Mouse (Mus musculus) gastrocnemius, adult 2 months (tissue): ENCODE data around the gene Trim62. TPM values are rescaled to one million over a fixed set of nuclear protein-coding genes. Genes with fewer than 3 reads are reported as not detected.
"Not testable (repeated sequence)": the region's sequence is repeated elsewhere in the genome, so short reads cannot be mapped to it uniquely, and the experiment has no call there.

Source experiments
- DNase-seq: peaks from one replicate; pipeline ENCODE4 v3.0.0; 2022
- H3K27ac ChIP-seq: fragments of 200-600 bp; 2 replicates; pipeline ENCODE4 v1.8.1; 2022; ENCODE audit warnings: mild to moderate bottlenecking
- H3K4me3 ChIP-seq: fragments of 200-600 bp; 2 replicates; pipeline ENCODE4 v1.8.1; 2022; ENCODE audit warnings: mild to moderate bottlenecking, moderate library complexity
- CTCF ChIP-seq: fragments of 200-600 bp; IDR thresholded peaks from 2 replicates; pipeline ENCODE4 v1.8.1; 2022; ENCODE audit warnings: antibody characterized with exemption, mild to moderate bottlenecking, moderate library complexity
- intact Hi-C: fragments of 180-260 bp; cut with DNase I; formaldehyde crosslinking; loops from one replicate; pipeline ENCODE4 v1.15.1; 2025
- total RNA-seq, 2 experiments: library from RNA; stranded (reverse); gene quantifications; 2 replicates each; pipeline ENCODE4 v1.2.3; 2021

Trim62 gene
- total RNA-seq, 2 experiments from 2014 or later, result 0.50 to 0.74 TPM

GRCm38 (mm10) chr4:128858226-128858625, 25.2 kb upstream of the Trim62 start:
- not testable (repeated sequence) for H3K4me3 ChIP-seq, H3K27ac ChIP-seq
- peak; percentile 66 for TF ChIP-seq CTCF
- intact Hi-C loops, result loop anchor here (1.0 to 10.0 kb wide), 2 partner anchors 147 to 243 kb away; partner anchors contain the start of genes Tlr12 and Zscan20
- DNase-seq, result peak; percentile 64

- TF ChIP-seq CTCF, result peak; percentile 44
- intact Hi-C loops, result loop anchor here (1.0 to 10.0 kb wide), 2 partner anchors 148 to 244 kb away; partner anchors contain the start of genes Tlr12 and Zscan20
- no peak overlapping the region for H3K4me3 ChIP-seq
- DNase-seq, result no peak
- no peak overlapping the region for H3K27ac ChIP-seq
These were observed 24.5 kb upstream of the Trim62 start for GRCm38 (mm10) chr4:128858878-128859277.

DNA sequence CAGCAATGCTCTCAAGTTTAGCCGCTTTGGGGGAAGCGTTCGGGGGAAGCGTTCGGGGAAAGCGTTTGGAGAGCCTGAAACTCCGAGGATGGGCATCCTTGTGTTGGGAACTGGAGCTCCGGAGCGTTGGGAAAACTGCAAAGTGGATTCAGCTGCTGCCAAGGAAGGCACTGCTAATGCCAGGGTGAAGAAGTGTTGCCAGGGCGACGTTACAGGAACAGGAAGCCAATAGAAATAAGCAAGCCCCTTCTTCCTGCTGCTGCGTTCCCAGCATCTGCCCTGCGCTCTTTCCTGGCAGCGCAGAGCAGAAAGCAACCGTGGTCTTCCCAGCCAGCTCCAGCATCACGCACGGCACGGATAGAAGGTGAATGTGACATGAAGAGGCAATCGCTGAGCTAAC, 10.4 kb upstream of the Trim62 start:
- intact Hi-C loops, result no loop called here
- TF ChIP-seq CTCF, result no peak

GRCm38 (mm10) chr4:128874062-128874461, 9.3 kb upstream of the Trim62 start:
- intact Hi-C loops, result no loop called here
- TF ChIP-seq CTCF, result no peak
- no peak overlapping the region for H3K4me3 ChIP-seq
- no peak overlapping the region for H3K27ac ChIP-seq
- no peak for DNase-seq

More for the DNA sequence above, 10.4 kb upstream of the Trim62 start:
- Histone ChIP-seq H3K4me3 (no peak overlapping the region), H3K27ac (no peak overlapping the region)
- no peak for DNase-seq

GRCm38 (mm10) chr4:128875439-128875838, 7.9 kb upstream of the Trim62 start:
- no peak for TF ChIP-seq CTCF
- intact Hi-C loops, result no loop called here
- Histone ChIP-seq H3K27ac (no peak overlapping the region), H3K4me3 (no peak overlapping the region)
- DNase-seq, result no peak

GRCm38 (mm10) chr4:128877520-128877919, 5.9 kb upstream of the Trim62 start:
- DNase-seq, result no peak
- no peak overlapping the region for H3K4me3 ChIP-seq
- H3K27ac ChIP-seq, result no peak overlapping the region
- intact Hi-C loops, result no loop called here
- TF ChIP-seq CTCF, result no peak

GRCm38 (mm10) chr4:128878901-128879491, 4.4 kb upstream of the Trim62 start:
- intact Hi-C loops, result no loop called here
- H3K27ac ChIP-seq, result no peak overlapping the region
- TF ChIP-seq CTCF, result no peak

DNA sequence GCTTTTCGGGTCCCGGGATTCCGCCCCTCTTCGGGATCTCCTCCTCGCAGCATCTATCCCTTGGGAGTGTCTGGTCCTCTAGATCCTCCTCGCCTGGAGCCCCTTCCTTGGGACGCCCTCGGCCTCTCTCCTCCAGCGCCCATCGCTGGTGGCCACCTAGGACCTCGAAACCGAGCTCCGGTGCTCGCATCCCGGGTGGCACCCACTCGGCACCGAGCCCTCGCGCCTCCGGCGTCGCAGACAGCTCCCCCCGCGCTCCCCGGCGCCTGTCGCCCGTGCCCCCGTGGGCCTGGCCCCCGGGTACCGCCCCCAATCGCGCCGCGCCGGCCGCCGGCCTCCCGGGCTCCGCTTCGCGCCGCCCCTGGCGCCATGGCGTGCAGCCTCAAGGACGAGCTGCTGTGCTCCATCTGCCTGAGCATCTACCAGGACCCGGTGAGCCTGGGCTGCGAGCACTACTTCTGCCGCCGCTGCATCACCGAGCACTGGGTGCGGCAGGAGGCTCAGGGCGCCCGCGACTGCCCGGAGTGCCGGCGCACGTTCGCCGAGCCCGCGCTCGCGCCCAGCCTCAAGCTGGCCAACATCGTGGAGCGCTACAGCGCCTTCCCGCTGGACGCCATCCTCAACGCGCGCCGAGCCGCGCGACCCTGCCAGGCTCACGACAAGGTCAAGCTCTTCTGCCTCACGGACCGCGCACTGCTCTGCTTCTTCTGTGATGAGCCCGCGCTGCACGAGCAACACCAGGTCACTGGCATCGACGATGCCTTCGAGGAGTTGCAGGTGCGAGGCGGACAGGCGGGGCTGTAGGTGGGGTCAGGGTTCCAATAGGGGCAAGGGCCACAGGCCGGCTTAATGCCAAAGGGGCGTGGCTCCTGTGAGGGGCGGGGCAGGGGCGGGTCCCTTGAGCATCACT, 676 bp downstream of the Trim62 start:
- Histone ChIP-seq H3K4me3 (peak overlapping the region; percentile 71), H3K27ac (peak overlapping the region; percentile 78)
- intact Hi-C loops, result no loop called here
- no peak for TF ChIP-seq CTCF
- DNase-seq, result peak; percentile 58

More at GRCm38 (mm10) chr4:128878901-128879491, 4.4 kb upstream of the Trim62 start:
- DNase-seq, result no peak
- H3K4me3 ChIP-seq, result no peak overlapping the region

- DNase-seq, result no peak
- intact Hi-C loops, result no loop called here
- H3K27ac ChIP-seq, result no peak overlapping the region
- peak overlapping the region; percentile 71 for H3K4me3 ChIP-seq
- no peak for TF ChIP-seq CTCF
These were observed 1.3 kb downstream of the Trim62 start for GRCm38 (mm10) chr4:128884711-128885095.

DNA sequence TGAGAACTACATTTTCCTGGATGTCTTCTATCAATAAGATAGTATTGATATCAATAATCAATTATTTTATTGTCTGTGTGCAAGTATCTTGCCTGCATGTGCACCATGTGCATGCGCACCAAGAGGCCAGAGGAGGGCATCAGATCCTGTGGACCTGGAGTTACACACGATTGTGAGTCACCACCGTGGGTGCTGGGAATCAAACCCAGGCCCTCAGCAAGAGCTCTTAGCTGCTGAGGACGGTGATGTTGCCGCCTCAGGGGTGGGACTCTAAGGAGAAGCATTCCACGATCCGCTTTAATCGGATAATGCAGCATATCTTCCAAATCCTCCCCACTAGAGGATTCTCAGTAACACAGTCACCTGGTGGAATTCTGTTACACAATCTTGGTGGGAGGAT, 2.2 kb downstream of the Trim62 start:
- TF ChIP-seq CTCF, result no peak
- intact Hi-C loops, result no loop called here
- H3K27ac ChIP-seq, result no peak overlapping the region
- no peak overlapping the region for H3K4me3 ChIP-seq
- no peak for DNase-seq

DNA sequence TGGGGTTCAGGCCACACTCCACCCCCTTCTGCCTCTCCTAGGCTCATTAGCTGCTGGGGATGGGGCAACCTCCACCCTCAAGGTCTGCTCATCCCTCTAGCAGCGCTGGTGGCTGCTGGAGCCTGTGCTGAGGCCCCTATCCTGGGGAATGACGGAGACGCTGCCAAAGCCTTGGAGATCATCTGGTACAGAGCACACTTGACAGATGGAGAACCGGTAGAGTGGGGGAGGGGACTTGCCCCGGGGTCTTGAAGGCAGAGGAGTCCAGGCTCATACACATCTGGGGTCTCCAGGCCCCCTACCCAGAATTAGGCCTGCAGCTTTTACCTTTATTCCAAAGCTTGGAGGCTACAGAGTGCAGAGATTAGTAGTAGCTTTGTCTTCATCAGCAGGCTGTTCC, 3.2 kb downstream of the Trim62 start:
- TF ChIP-seq CTCF, result no peak
- H3K4me3 ChIP-seq, result no peak overlapping the region
- no peak overlapping the region for H3K27ac ChIP-seq
- DNase-seq, result no peak
- intact Hi-C loops, result no loop called here

- Histone ChIP-seq H3K4me3 (no peak overlapping the region), H3K27ac (no peak overlapping the region)
- intact Hi-C loops, result no loop called here
- no peak for DNase-seq
- no peak for TF ChIP-seq CTCF
These were observed 3.6 kb downstream of the Trim62 start for GRCm38 (mm10) chr4:128887026-128887425.

DNA sequence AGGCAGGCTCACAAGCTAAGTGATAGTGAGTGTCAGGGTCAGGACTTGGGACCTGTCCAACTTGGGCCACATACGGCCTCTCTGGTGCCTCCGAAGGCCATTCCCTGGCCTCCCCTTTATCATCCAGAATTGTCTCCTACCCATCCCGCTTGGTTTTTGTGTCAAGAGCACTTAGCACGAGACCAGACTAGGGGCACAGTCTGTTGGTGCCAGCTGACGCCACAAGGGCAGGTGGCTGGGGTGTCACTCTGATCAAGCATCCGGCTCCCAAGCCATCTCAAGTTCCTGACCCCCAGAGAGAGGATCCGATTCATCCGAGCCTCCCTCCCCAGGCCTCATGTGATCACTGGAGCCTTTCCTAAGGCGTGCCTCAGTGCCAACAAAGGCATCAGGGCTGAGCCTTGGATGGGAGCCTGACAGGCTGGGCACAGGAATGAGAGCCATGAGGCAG, 4.3 kb downstream of the Trim62 start:
- no peak overlapping the region for H3K27ac ChIP-seq
- H3K4me3 ChIP-seq, result no peak overlapping the region
- TF ChIP-seq CTCF, result no peak
- intact Hi-C loops, result no loop called here
- peak; percentile 55 for DNase-seq
